In genomic region chr5:9358076-9358475, GRCm38 (mm10) we compare ENCODE assay signal across 13 mouse cellular contexts.
DNase-seq lines count a peak whose midpoint lies in the region; ATAC-seq lines count a peak whose summit lies in the region.
"Had no signal": no experiment of that assay in that cellular context is flagged by ENCODE, and none has a peak within 500 bp of the region (broad histone marks: within the 10 kb centered on the region; RNA-seq: fewer than 3 reads in every experiment).

No protein-coding gene starts in this region.

- no peaks in the 10 kb centered on the region for H3K36me3 ChIP-seq in embryonic facial prominence, embryonic 14.5 days (ENCODE audit: control insufficient read depth, insufficient read depth, low read length)
- no peaks in the 10 kb centered on the region for H3K36me3 ChIP-seq in embryonic facial prominence, embryonic 10.5 days (replicated peaks)
- no peaks in the 10 kb centered on the region for H3K36me3 ChIP-seq in forebrain, embryonic 15.5 days
- no peaks in the 10 kb centered on the region for H3K36me3 ChIP-seq in midbrain, embryonic 11.5 days (ENCODE audit: control insufficient read depth, insufficient read depth, low read length)
- no peaks in the 10 kb centered on the region for H3K36me3 ChIP-seq in neural tube, embryonic 15.5 days
- H3K36me3 ChIP-seq: liver, embryonic 15.5 days had no signal

- H3K27ac ChIP-seq in embryonic facial prominence, embryonic 14.5 days (replicated peaks; ENCODE audit: low read depth, low read length) = no peak overlapping the region
- no peak overlapping the region for H3K27ac ChIP-seq in embryonic facial prominence, embryonic 10.5 days (replicated peaks)
- 0 out of 2 replicates have a peak overlapping the region, but pooled peaks have one; percentile 5 for H3K27ac ChIP-seq in forebrain, embryonic 15.5 days (replicated peaks)
- peak overlapping the region; percentile 8; the same call in 1 of the 2 replicates for H3K27ac ChIP-seq in midbrain, embryonic 11.5 days (ENCODE audit: low read depth, low read length)
- H3K27ac ChIP-seq in neural tube, embryonic 15.5 days (replicated peaks) = peak overlapping the region; percentile 54
- H3K27ac ChIP-seq: gastrocnemius, adult 2 months; liver, embryonic 15.5 days had no signal

- H3K9me3 ChIP-seq in embryonic facial prominence, embryonic 14.5 days (ENCODE audit: control insufficient read depth, low read length) = no peaks in the 10 kb centered on the region
- no peaks in the 10 kb centered on the region for H3K9me3 ChIP-seq in embryonic facial prominence, embryonic 10.5 days
- H3K9me3 ChIP-seq in forebrain, embryonic 15.5 days = no peaks in the 10 kb centered on the region
- H3K9me3 ChIP-seq in midbrain, embryonic 11.5 days (ENCODE audit: control insufficient read depth, low read length) = no peaks in the 10 kb centered on the region
- H3K9me3 ChIP-seq in neural tube, embryonic 15.5 days (replicated peaks) = no peaks in the 10 kb centered on the region
- H3K9me3 ChIP-seq: liver, embryonic 15.5 days had no signal

- no peak overlapping the region for H3K9ac ChIP-seq in embryonic facial prominence, embryonic 14.5 days (ENCODE audit: low read depth, low read length)
- H3K9ac ChIP-seq in forebrain, embryonic 15.5 days (replicated peaks) = no peak overlapping the region
- no peak overlapping the region for H3K9ac ChIP-seq in midbrain, embryonic 11.5 days (ENCODE audit: low read length)
- H3K9ac ChIP-seq in neural tube, embryonic 15.5 days (replicated peaks) = no peak overlapping the region
- H3K9ac ChIP-seq: liver, embryonic 15.5 days had no signal

- no peak overlapping the region for H3K4me3 ChIP-seq in embryonic facial prominence, embryonic 14.5 days (ENCODE audit: low read depth, low read length)
- no peak overlapping the region for H3K4me3 ChIP-seq in embryonic facial prominence, embryonic 10.5 days
- no peak overlapping the region for H3K4me3 ChIP-seq in forebrain, embryonic 15.5 days
- H3K4me3 ChIP-seq in midbrain, embryonic 11.5 days (ENCODE audit: low read depth, low read length) = no peak overlapping the region
- no peak overlapping the region for H3K4me3 ChIP-seq in neural tube, embryonic 15.5 days (replicated peaks)
- H3K4me3 ChIP-seq: gastrocnemius, adult 2 months; liver, embryonic 15.5 days had no signal

- no peaks in the 10 kb centered on the region for H3K27me3 ChIP-seq in embryonic facial prominence, embryonic 14.5 days (replicated peaks; ENCODE audit: control insufficient read depth, insufficient read depth, low read length)
- H3K27me3 ChIP-seq in embryonic facial prominence, embryonic 10.5 days (replicated peaks; ENCODE audit: low read depth, poor library complexity, severe bottlenecking) = no peaks in the 10 kb centered on the region
- no peaks in the 10 kb centered on the region for H3K27me3 ChIP-seq in forebrain, embryonic 15.5 days
- no peaks in the 10 kb centered on the region for H3K27me3 ChIP-seq in midbrain, embryonic 11.5 days (ENCODE audit: control insufficient read depth, insufficient read depth, low read length)
- H3K27me3 ChIP-seq in neural tube, embryonic 15.5 days (replicated peaks) = no peaks in the 10 kb centered on the region
- H3K27me3 ChIP-seq: liver, embryonic 15.5 days had no signal

- peak; percentile 43 for DNase-seq in embryonic facial prominence, embryonic 14.5 days (ENCODE audit: low spot score)
- DNase-seq in embryonic facial prominence, embryonic 10.5 days (ENCODE audit: low spot score) = no peak
- no peak for DNase-seq in midbrain, embryonic 11.5 days (ENCODE audit: low spot score, missing footprints)
- DNase-seq in right cerebral cortex, postnatal 14 days = no peak
- DNase-seq in spleen, adult 18-20 months = no peak
- no peak for DNase-seq in lung, postnatal 4 days
- DNase-seq: B cell, adult 2 months; cerebellum, adult 2 months; gastrocnemius, adult 2 months; kidney, adult 8-10 months had no signal

- 27% methylated on average over 2 of the region's 2 CpGs for WGBS in embryonic facial prominence, embryonic 14.5 days
- 46% methylated on average over 2 of the region's 2 CpGs for WGBS in embryonic facial prominence, embryonic 10.5 days
- WGBS in forebrain, embryonic 15.5 days = 16% methylated on average over 2 of the region's 2 CpGs
- 37% methylated on average over 2 of the region's 2 CpGs for WGBS in midbrain, embryonic 11.5 days
- 14% methylated on average over 2 of the region's 2 CpGs for WGBS in neural tube, embryonic 15.5 days

- peak; percentile 61 for ATAC-seq in embryonic facial prominence, embryonic 14.5 days (ENCODE audit: low read depth)
- peak; percentile 67 for ATAC-seq in forebrain, embryonic 15.5 days (replicated peaks)
- peak; percentile 59; the same call in 1 of the 2 replicates for ATAC-seq in midbrain, embryonic 11.5 days (ENCODE audit: low FRiP score)
- ATAC-seq in neural tube, embryonic 15.5 days (ENCODE audit: low FRiP score) = peak; percentile 46

- H3K4me1 ChIP-seq in embryonic facial prominence, embryonic 14.5 days (ENCODE audit: control insufficient read depth, insufficient read depth, low read length) = no peaks in the 10 kb centered on the region
- H3K4me1 ChIP-seq in embryonic facial prominence, embryonic 10.5 days = no peaks in the 10 kb centered on the region
- peaks cover 9% of the 10 kb centered on the region; the same call in 1 of the 2 replicates for H3K4me1 ChIP-seq in forebrain, embryonic 15.5 days
- H3K4me1 ChIP-seq in midbrain, embryonic 11.5 days (ENCODE audit: control insufficient read depth, insufficient read depth, low read length) = no peaks in the 10 kb centered on the region
- H3K4me1 ChIP-seq in neural tube, embryonic 15.5 days = peaks cover 13% of the 10 kb centered on the region
- H3K4me1 ChIP-seq: liver, embryonic 15.5 days had no signal

- H3K4me2 ChIP-seq in embryonic facial prominence, embryonic 14.5 days (ENCODE audit: low read depth, low read length) = no peak overlapping the region
- no peak overlapping the region for H3K4me2 ChIP-seq in forebrain, embryonic 15.5 days (replicated peaks)
- no peak overlapping the region for H3K4me2 ChIP-seq in midbrain, embryonic 11.5 days
- H3K4me2 ChIP-seq in neural tube, embryonic 15.5 days = no peak overlapping the region
- H3K4me2 ChIP-seq: liver, embryonic 15.5 days had no signal

Comparison
In these comparisons a context has a peak if more than half of its experiments do, and no peak if none do; other contexts are left out.
1. H3K27ac ChIP-seq: peak in forebrain, embryonic 15.5 days (single experiment), midbrain, embryonic 11.5 days (single experiment) and neural tube, embryonic 15.5 days (single experiment); none in embryonic facial prominence, embryonic 14.5 days (single experiment) and embryonic facial prominence, embryonic 10.5 days (single experiment).
2. Peak in every context shown above with its lines, with median percentiles within 50 percentile points of each other: ATAC-seq.